Mouse (Mus musculus) bone marrow macrophage, adult 2 months (primary cell): ENCODE measurements around the gene Tob1.

Source experiments
- CTCF ChIP-seq: IDR thresholded peaks from 2 replicates; pipeline ENCODE4 v1.5.1; 2012; ENCODE audit warnings: low read depth, mild to moderate bottlenecking, low read length, moderate library complexity
- POLR2A ChIP-seq: IDR thresholded peaks from 2 replicates; pipeline ENCODE4 v1.6.1; 2012; ENCODE audit warnings: mild to moderate bottlenecking, low read depth, low read length, borderline replicate concordance

- TF ChIP-seq POLR2A (no peak), CTCF (no peak)
These were observed 18.1 kb upstream of the Tob1 start for GRCm38 (mm10) chr11:94193109-94193508.
